ENCODE assay signal across 16 mouse cellular contexts in the genomic region with DNA sequence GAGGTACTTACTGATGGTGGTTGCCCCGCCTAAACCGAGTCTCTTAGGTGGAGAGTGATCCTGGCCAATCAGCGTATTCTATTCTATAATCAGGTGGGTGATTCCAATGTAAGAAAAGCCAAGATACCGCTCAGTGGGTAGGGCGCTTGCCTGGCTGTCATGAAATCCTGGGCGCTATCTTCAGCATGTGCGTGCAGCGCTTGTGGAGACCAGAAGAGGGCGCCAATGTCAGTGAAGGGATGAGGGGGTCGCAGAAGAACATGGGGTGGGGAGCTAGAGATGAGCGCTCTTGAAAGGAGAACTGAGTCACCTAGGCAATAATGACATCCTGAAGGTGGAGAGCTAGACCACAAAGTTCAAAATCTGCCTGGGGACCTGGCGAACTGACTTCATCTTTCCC.
DNase-seq lines count a peak whose midpoint lies in the region; ATAC-seq and TF ChIP-seq lines count a peak whose summit lies in the region.
"Had no signal": no experiment of that assay in that cellular context is flagged by ENCODE, and none has a peak within 500 bp of the region (broad histone marks: within the 10 kb centered on the region; RNA-seq: fewer than 3 reads in every experiment).

No protein-coding gene starts in this region.

- H3K9me3 ChIP-seq in forebrain, embryonic 14.5 days (replicated peaks; ENCODE audit: control insufficient read depth, low read length), result no peaks in the 10 kb centered on the region
- no peaks in the 10 kb centered on the region; the same call in 1 of the 2 replicates for H3K9me3 ChIP-seq in forebrain, embryonic 11.5 days (ENCODE audit: control insufficient read depth, low read length)
- 0 out of 2 replicates have a peak, but pooled peaks cover 2% of the 10 kb centered on the region for H3K9me3 ChIP-seq in liver, postnatal 0 days (ENCODE audit: low read length)
- H3K9me3 ChIP-seq in forebrain, embryonic 16.5 days (ENCODE audit: control insufficient read depth, low read length), result no peaks in the 10 kb centered on the region
- H3K9me3 ChIP-seq: intestine, embryonic 15.5 days; kidney, embryonic 15.5 days; liver, embryonic 15.5 days had no signal

- no peak overlapping the region for H3K4me2 ChIP-seq in forebrain, embryonic 14.5 days (ENCODE audit: low read length)
- no peak overlapping the region for H3K4me2 ChIP-seq in forebrain, embryonic 11.5 days (ENCODE audit: low read depth, low read length, severe bottlenecking)
- no peak overlapping the region for H3K4me2 ChIP-seq in liver, postnatal 0 days (ENCODE audit: low read depth, low read length)
- H3K4me2 ChIP-seq in forebrain, embryonic 16.5 days (ENCODE audit: low read length), result no peak overlapping the region
- H3K4me2 ChIP-seq: embryonic facial prominence, embryonic 13.5 days; intestine, embryonic 15.5 days; liver, embryonic 15.5 days had no signal

- H3K9ac ChIP-seq in forebrain, embryonic 14.5 days (ENCODE audit: low read length), result no peak overlapping the region
- H3K9ac ChIP-seq in forebrain, embryonic 11.5 days (ENCODE audit: low read length), result no peak overlapping the region
- H3K9ac ChIP-seq in liver, postnatal 0 days (replicated peaks), result no peak overlapping the region
- no peak overlapping the region for H3K9ac ChIP-seq in forebrain, embryonic 16.5 days (replicated peaks; ENCODE audit: low read depth, low read length)
- H3K9ac ChIP-seq: embryonic facial prominence, embryonic 13.5 days; intestine, embryonic 15.5 days; kidney, embryonic 15.5 days; liver, embryonic 15.5 days had no signal

- DNase-seq in forebrain, embryonic 14.5 days (ENCODE audit: low spot score), result no peak
- no peak for DNase-seq in forebrain, embryonic 11.5 days (ENCODE audit: low spot score)
- DNase-seq in liver, postnatal 0 days, result no peak
- DNase-seq in liver (no peak), ES-CJ7 (ENCODE audit: low read depth, low spot score) (peak; percentile 29)
- DNase-seq in gastrocnemius, postnatal 4 days (ENCODE audit: low spot score in 2 of 2), result no peak
- DNase-seq: B cell, adult 2 months; gastrocnemius, adult 2 months; lung, postnatal 36 days; thymus, adult 18-20 months had no signal

- no peak for TF ChIP-seq EP300 in liver, postnatal 0 days (IDR thresholded peaks at IDR 0.05; ENCODE audit: low read depth)

- H3K4me1 ChIP-seq in forebrain, embryonic 14.5 days (ENCODE audit: control insufficient read depth, insufficient read depth, low read length), result peaks cover 5% of the 10 kb centered on the region
- H3K4me1 ChIP-seq in forebrain, embryonic 11.5 days (replicated peaks; ENCODE audit: control insufficient read depth, insufficient read depth, low read length), result no peaks in the 10 kb centered on the region; the same call in 1 of the 2 replicates
- H3K4me1 ChIP-seq in liver, postnatal 0 days (ENCODE audit: insufficient read depth), result no peaks in the 10 kb centered on the region
- H3K4me1 ChIP-seq in forebrain, embryonic 16.5 days (replicated peaks; ENCODE audit: control insufficient read depth, insufficient read depth, low read length), result peaks cover 11% of the 10 kb centered on the region
- H3K4me1 ChIP-seq: intestine, embryonic 15.5 days; liver, embryonic 15.5 days had no signal

- no peak overlapping the region for H3K4me3 ChIP-seq in forebrain, embryonic 14.5 days (ENCODE audit: low read depth, low read length)
- H3K4me3 ChIP-seq in forebrain, embryonic 11.5 days (ENCODE audit: low read depth, low read length), result no peak overlapping the region
- H3K4me3 ChIP-seq in liver, postnatal 0 days (ENCODE audit: low read depth, low read length), result no peak overlapping the region
- H3K4me3 ChIP-seq in forebrain, embryonic 16.5 days (replicated peaks; ENCODE audit: low read length), result no peak overlapping the region
- H3K4me3 ChIP-seq: embryonic facial prominence, embryonic 13.5 days; gastrocnemius, adult 2 months; intestine, embryonic 15.5 days; kidney, embryonic 15.5 days; liver, embryonic 15.5 days; midbrain, embryonic 10.5 days had no signal

- no peaks in the 10 kb centered on the region for H3K27me3 ChIP-seq in forebrain, embryonic 14.5 days (replicated peaks; ENCODE audit: control insufficient read depth, insufficient read depth, low read length)
- H3K27me3 ChIP-seq in forebrain, embryonic 11.5 days (ENCODE audit: control insufficient read depth, insufficient read depth, low read length), result no peaks in the 10 kb centered on the region; the same call in 1 of the 2 replicates
- no peaks in the 10 kb centered on the region for H3K27me3 ChIP-seq in liver, postnatal 0 days (ENCODE audit: insufficient read depth, low read length)
- H3K27me3 ChIP-seq in forebrain, embryonic 16.5 days (replicated peaks; ENCODE audit: control insufficient read depth, insufficient read depth, low read length), result no peaks in the 10 kb centered on the region
- H3K27me3 ChIP-seq: intestine, embryonic 15.5 days had no signal

- WGBS in forebrain, embryonic 14.5 days, result 93% methylated on average over 12 of the region's 12 CpGs
- 92% methylated on average over 12 of the region's 12 CpGs for WGBS in forebrain, embryonic 11.5 days
- 85% methylated on average over 12 of the region's 12 CpGs for WGBS in liver, postnatal 0 days (ENCODE audit: insufficient replicate concordance)
- 94% methylated on average over 12 of the region's 12 CpGs for WGBS in forebrain, embryonic 16.5 days

- no peak for ATAC-seq in forebrain, embryonic 14.5 days
- ATAC-seq in forebrain, embryonic 11.5 days (replicated peaks; ENCODE audit: low FRiP score), result no peak
- no peak for ATAC-seq in liver, postnatal 0 days
- peak; percentile 3; the same call in 1 of the 2 replicates for ATAC-seq in forebrain, embryonic 16.5 days
- ATAC-seq: intestine, embryonic 15.5 days had no signal

- peak; percentile 16; the same call in 1 of the 2 replicates for TF ChIP-seq CTCF in liver, postnatal 0 days (IDR thresholded peaks at IDR 0.05; ENCODE audit: low read depth)

- no peaks in the 10 kb centered on the region for H3K36me3 ChIP-seq in forebrain, embryonic 14.5 days (ENCODE audit: control insufficient read depth, insufficient read depth, low read length)
- H3K36me3 ChIP-seq in forebrain, embryonic 11.5 days (ENCODE audit: control insufficient read depth, insufficient read depth, low read length), result no peaks in the 10 kb centered on the region
- no peaks in the 10 kb centered on the region for H3K36me3 ChIP-seq in liver, postnatal 0 days (replicated peaks; ENCODE audit: insufficient read depth, low read length)
- no peaks in the 10 kb centered on the region for H3K36me3 ChIP-seq in forebrain, embryonic 16.5 days (ENCODE audit: control insufficient read depth, insufficient read depth)
- H3K36me3 ChIP-seq: embryonic facial prominence, embryonic 13.5 days; intestine, embryonic 15.5 days; kidney, embryonic 15.5 days; liver, embryonic 15.5 days; midbrain, embryonic 10.5 days had no signal

- H3K27ac ChIP-seq in forebrain, embryonic 14.5 days (ENCODE audit: low read depth, low read length), result peak overlapping the region; percentile 78
- H3K27ac ChIP-seq in forebrain, embryonic 11.5 days (ENCODE audit: low read depth, low read length), result no peak overlapping the region
- H3K27ac ChIP-seq in liver, postnatal 0 days (ENCODE audit: low read depth), result no peak overlapping the region
- H3K27ac ChIP-seq in forebrain, embryonic 16.5 days (ENCODE audit: low read length), result peak overlapping the region; percentile 96
- H3K27ac ChIP-seq: embryonic facial prominence, embryonic 13.5 days; gastrocnemius, adult 2 months; intestine, embryonic 15.5 days; kidney, embryonic 15.5 days; liver, embryonic 15.5 days; midbrain, embryonic 10.5 days had no signal

Comparison
In these comparisons a context has a peak if more than half of its experiments do, and no peak if none do; other contexts are left out.
1. H3K27ac ChIP-seq: peak in forebrain, embryonic 14.5 days (single experiment) and forebrain, embryonic 16.5 days (single experiment); none in forebrain, embryonic 11.5 days (single experiment) and liver, postnatal 0 days (single experiment).